Mouse (Mus musculus): Measurements from ENCODE around the gene Ubc. TPM values are rescaled to one million over a fixed set of nuclear protein-coding genes. Genes with fewer than 3 reads are reported as not detected.
A peak's percentile ranks its signal among the peaks of the same experiment; 100 is the strongest.

The Ubc gene
- total and polyA plus RNA-seq, 2 experiments from 2014 or later: 742 to 889 TPM

- Histone ChIP-seq H3K9me3 (replicated peaks; ENCODE audit: control insufficient read depth, low read length) (no peaks in the 10 kb centered on the region), H3K27me3 (ENCODE audit: control insufficient read depth, insufficient read depth, low read length) (no peaks in the 10 kb centered on the region), H3K4me2 (ENCODE audit: low read depth, low read length) (peak overlapping the region; percentile 70), H3K36me3 (replicated peaks; ENCODE audit: control insufficient read depth, insufficient read depth, low read length) (no peaks in the 10 kb centered on the region), H3K4me1 (ENCODE audit: control insufficient read depth, insufficient read depth) (peaks cover 8% of the 10 kb centered on the region; the same call in 1 of the 2 replicates), H3K4me3 (ENCODE audit: low read depth, low read length) (peak overlapping the region; percentile 62), H3K9ac (replicated peaks; ENCODE audit: low read depth, low read length) (peak overlapping the region; percentile 70), H3K27ac (ENCODE audit: low read depth) (peak overlapping the region; percentile 95)
- DNase-seq (ENCODE audit: low spot score) (peak; percentile 73), ATAC-seq (ENCODE audit: insufficient read depth, low read depth) (peak; percentile 30)
- no peak for TF ChIP-seq EP300 (IDR thresholded peaks at IDR 0.05; ENCODE audit: low read depth)
- 1% methylated on average over 19 of the region's 20 CpGs for WGBS
Measured at GRCm38 (mm10) chr5:125406322-125407016, 16.5 kb upstream of the Ubc start.

- Histone ChIP-seq H3K27ac (ENCODE audit: low read depth) (peak overlapping the region; percentile 95), H3K36me3 (replicated peaks; ENCODE audit: control insufficient read depth, insufficient read depth, low read length) (no peaks in the 10 kb centered on the region), H3K4me2 (ENCODE audit: low read depth, low read length) (peak overlapping the region; percentile 70), H3K27me3 (ENCODE audit: control insufficient read depth, insufficient read depth, low read length) (no peaks in the 10 kb centered on the region), H3K9me3 (replicated peaks; ENCODE audit: control insufficient read depth, low read length) (no peaks in the 10 kb centered on the region), H3K4me1 (ENCODE audit: control insufficient read depth, insufficient read depth) (peaks cover 12% of the 10 kb centered on the region; the same call in 1 of the 2 replicates), H3K4me3 (ENCODE audit: low read depth, low read length) (peak overlapping the region; percentile 62), H3K9ac (replicated peaks; ENCODE audit: low read depth, low read length) (peak overlapping the region; percentile 70)
- ATAC-seq (ENCODE audit: insufficient read depth, low read depth): peak; percentile 62
- WGBS: under 1% methylated on average over 31 of the region's 31 CpGs
- peak; percentile 76; the same call in 1 of the 2 replicates for TF ChIP-seq EP300 (IDR thresholded peaks at IDR 0.05; ENCODE audit: low read depth)
- TF ChIP-seq CTCF (IDR thresholded peaks at IDR 0.05; ENCODE audit: low read depth): no peak
- DNase-seq (ENCODE audit: low spot score): peak; percentile 81
Measured at GRCm38 (mm10) chr5:125405546-125406248, 15.7 kb upstream of the Ubc start.

GRCm38 (mm10) chr5:125404903-125405545, 15.0 kb upstream of the Ubc start:
- DNase-seq (ENCODE audit: low spot score) (peak; percentile 63), ATAC-seq (ENCODE audit: insufficient read depth, low read depth) (peak; percentile 21; the same call in 1 of the 2 replicates)
- H3K36me3 ChIP-seq (replicated peaks; ENCODE audit: control insufficient read depth, insufficient read depth, low read length): no peaks in the 10 kb centered on the region
- H3K4me3 ChIP-seq (ENCODE audit: low read depth, low read length): peak overlapping the region; percentile 62
- TF ChIP-seq EP300 (IDR thresholded peaks at IDR 0.05; ENCODE audit: low read depth): no peak
- TF ChIP-seq CTCF (IDR thresholded peaks at IDR 0.05; ENCODE audit: low read depth): no peak
- under 1% methylated on average over 28 of the region's 28 CpGs for WGBS
- H3K27me3 ChIP-seq (ENCODE audit: control insufficient read depth, insufficient read depth, low read length): no peaks in the 10 kb centered on the region
- H3K4me2 ChIP-seq (ENCODE audit: low read depth, low read length): peak overlapping the region; percentile 70
- no peaks in the 10 kb centered on the region for H3K9me3 ChIP-seq (replicated peaks; ENCODE audit: control insufficient read depth, low read length)
- H3K27ac ChIP-seq (ENCODE audit: low read depth): peak overlapping the region; percentile 95
- peaks cover 12% of the 10 kb centered on the region; the same call in 1 of the 2 replicates for H3K4me1 ChIP-seq (ENCODE audit: control insufficient read depth, insufficient read depth)
- peak overlapping the region; percentile 59 for H3K9ac ChIP-seq (replicated peaks; ENCODE audit: low read depth, low read length)

- no peak for ATAC-seq (ENCODE audit: insufficient read depth, low read depth)
- no peak for TF ChIP-seq CTCF (IDR thresholded peaks at IDR 0.05; ENCODE audit: low read depth)
- no peak for TF ChIP-seq EP300 (IDR thresholded peaks at IDR 0.05; ENCODE audit: low read depth)
- Histone ChIP-seq H3K27ac (ENCODE audit: low read depth) (peak overlapping the region; percentile 95), H3K4me3 (ENCODE audit: low read depth, low read length) (peak overlapping the region; percentile 62), H3K36me3 (replicated peaks; ENCODE audit: control insufficient read depth, insufficient read depth, low read length) (no peaks in the 10 kb centered on the region), H3K4me2 (ENCODE audit: low read depth, low read length) (peak overlapping the region; percentile 70), H3K27me3 (ENCODE audit: control insufficient read depth, insufficient read depth, low read length) (no peaks in the 10 kb centered on the region), H3K4me1 (ENCODE audit: control insufficient read depth, insufficient read depth) (peaks cover 12% of the 10 kb centered on the region; the same call in 1 of the 2 replicates), H3K9me3 (replicated peaks; ENCODE audit: control insufficient read depth, low read length) (no peaks in the 10 kb centered on the region), H3K9ac (replicated peaks; ENCODE audit: low read depth, low read length) (peak overlapping the region; percentile 59)
- no peak for DNase-seq (ENCODE audit: low spot score)
- WGBS: 4% methylated on average over 7 of the region's 7 CpGs
Measured at GRCm38 (mm10) chr5:125404536-125404902, 14.5 kb upstream of the Ubc start.
